Mouse (Mus musculus): ENCODE results near the gene Pla2g4d. TPM values are rescaled to one million over a fixed set of nuclear protein-coding genes. Genes with fewer than 3 reads are reported as not detected.

Pla2g4d gene
- total RNA-seq (2021), result not detected
- long read RNA-seq, experiment 1, result 0 reads
- long read RNA-seq, experiment 2, result 0 reads

GRCm38 (mm10) chr2:120288995-120289394 lies at the start of gene Pla2g4d:
Gene Pla2g4d (minus strand): TSS chr2:120289197.
- intact Hi-C loops (cut with DNase I), result no loop called here
- DNase-seq, result no peak

- intact Hi-C loops (cut with DNase I), result no loop called here
- no peak for DNase-seq
Measured at GRCm38 (mm10) chr2:120337886-120338285, 48.9 kb upstream of the Pla2g4d start.

- no peak for DNase-seq
- intact Hi-C loops (cut with DNase I), result no loop called here
Measured at GRCm38 (mm10) chr2:120331575-120331974, 42.6 kb upstream of the Pla2g4d start.

- DNase-seq, result no peak
- intact Hi-C loops (cut with DNase I), result no loop called here
Measured at GRCm38 (mm10) chr2:120315077-120315476, 26.1 kb upstream of the Pla2g4d start.

GRCm38 (mm10) chr2:120314487-120314886 lies 25.5 kb upstream of the Pla2g4d start:
- DNase-seq, result no peak
- intact Hi-C loops (cut with DNase I), result no loop called here

- intact Hi-C loops (cut with DNase I), result no loop called here
- DNase-seq, result no peak
Measured at GRCm38 (mm10) chr2:120313976-120314375, 25.0 kb upstream of the Pla2g4d start, which contains the start of gene Pla2g4f. Gene Pla2g4f (minus strand): TSS chr2:120314165.

- no peak for DNase-seq
- intact Hi-C loops (cut with DNase I), result no loop called here
Measured at GRCm38 (mm10) chr2:120312276-120312825, 23.4 kb upstream of the Pla2g4d start.

- intact Hi-C loops (cut with DNase I), result no loop called here
- peak in 1 of 2 experiments; percentile 28 for DNase-seq
Measured at GRCm38 (mm10) chr2:120304113-120304512, 15.1 kb upstream of the Pla2g4d start.

GRCm38 (mm10) chr2:120301076-120301475 lies 12.1 kb upstream of the Pla2g4d start:
- intact Hi-C loops (cut with DNase I), result no loop called here
- DNase-seq, result no peak

GRCm38 (mm10) chr2:120299866-120300265 lies 10.9 kb upstream of the Pla2g4d start:
- intact Hi-C loops (cut with DNase I), result no loop called here
- no peak for DNase-seq

GRCm38 (mm10) chr2:120296160-120296559 lies 7.2 kb upstream of the Pla2g4d start:
- DNase-seq, result no peak
- intact Hi-C loops (cut with DNase I), result no loop called here

- DNase-seq, result no peak
- intact Hi-C loops (cut with DNase I), result no loop called here
Measured at GRCm38 (mm10) chr2:120291471-120292078, 2.6 kb upstream of the Pla2g4d start.

- no peak for DNase-seq
- intact Hi-C loops (cut with DNase I), result no loop called here
Measured at GRCm38 (mm10) chr2:120288401-120288800, 596 bp downstream of the Pla2g4d start.

- intact Hi-C loops (cut with DNase I), result no loop called here
- no peak for DNase-seq
Measured at GRCm38 (mm10) chr2:120285639-120286038, 3.4 kb downstream of the Pla2g4d start.

GRCm38 (mm10) chr2:120284705-120285104 lies 4.3 kb downstream of the Pla2g4d start:
- no peak for DNase-seq
- intact Hi-C loops (cut with DNase I), result loop anchor here (5.0 kb wide), 1 partner anchor 112 kb away; no protein-coding TSS in a partner anchor

- DNase-seq, result no peak
- intact Hi-C loops (cut with DNase I), result loop anchor here (5.0 kb wide), 1 partner anchor 112 kb away; no protein-coding TSS in a partner anchor
Measured at GRCm38 (mm10) chr2:120284094-120284493, 4.9 kb downstream of the Pla2g4d start.

GRCm38 (mm10) chr2:120283550-120283949 lies 5.4 kb downstream of the Pla2g4d start:
- intact Hi-C loops (cut with DNase I), result loop anchor here (5.0 kb wide), 1 partner anchor 111 kb away; no protein-coding TSS in a partner anchor
- DNase-seq, result no peak

- intact Hi-C loops (cut with DNase I), result loop anchor here (5.0 kb wide), 1 partner anchor 109 kb away; no protein-coding TSS in a partner anchor
Measured at GRCm38 (mm10) chr2:120281221-120281620, 7.8 kb downstream of the Pla2g4d start.

GRCm38 (mm10) chr2:120279961-120280360 lies 9.0 kb downstream of the Pla2g4d start:
- intact Hi-C loops (cut with DNase I), result loop anchor here (5.0 kb wide), 2 partner anchors 108 to 198 kb away; no protein-coding TSS in a partner anchor
- DNase-seq, result peak; percentile 40 to 64

More at GRCm38 (mm10) chr2:120281221-120281620, 7.8 kb downstream of the Pla2g4d start:
- no peak for DNase-seq

- intact Hi-C loops (cut with DNase I), result loop anchor here (5.0 kb wide), 1 partner anchor 195 kb away; no protein-coding TSS in a partner anchor
- DNase-seq, result no peak
Measured at GRCm38 (mm10) chr2:120276951-120277350, 12.0 kb downstream of the Pla2g4d start.

GRCm38 (mm10) chr2:120268635-120269034 lies 20.4 kb downstream of the Pla2g4d start:
- no peak for DNase-seq
- intact Hi-C loops (cut with DNase I), result no loop called here

GRCm38 (mm10) chr2:120265523-120265922 lies 23.5 kb downstream of the Pla2g4d start:
- intact Hi-C loops (cut with DNase I), result loop anchor here (1.0 kb wide), 1 partner anchor 92 kb away; no protein-coding TSS in a partner anchor
- no peak for DNase-seq
